Mouse (Mus musculus): ENCODE results near the gene Tdrd12.
"Not testable (repeated sequence)": the region's sequence is repeated elsewhere in the genome, so short reads cannot be mapped to it uniquely, and the experiment has no call there.

DNA sequence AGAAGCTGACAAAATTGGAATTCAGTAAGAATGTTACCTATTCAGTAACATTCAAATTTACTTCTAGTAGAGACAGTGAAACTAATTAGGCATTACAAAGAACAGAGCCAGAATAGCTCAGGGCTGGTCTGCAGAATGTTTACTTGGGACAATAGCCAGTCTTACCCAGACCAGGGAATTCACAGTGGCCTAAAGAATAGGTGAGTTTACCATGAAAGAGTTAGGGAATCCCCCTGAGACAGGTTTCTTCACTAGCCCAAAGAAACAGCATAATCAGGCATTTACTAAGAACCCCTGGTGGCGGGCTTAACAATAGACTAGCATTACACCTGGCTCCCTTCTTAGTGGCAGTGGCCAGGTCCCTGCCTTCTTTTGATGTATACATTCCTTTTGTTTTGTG is 7.0 kb downstream of the Tdrd12 start:
- TF ChIP-seq POLR2A (IDR thresholded peaks at IDR 0.05; ENCODE audit: low read depth, low read length); CTCF (IDR thresholded peaks at IDR 0.05; ENCODE audit: extremely low read depth, insufficient read depth, insufficient read length, insufficient replicate concordance): not testable (repeated sequence)
